Mouse (Mus musculus) adrenal gland, adult 2 months (tissue): ENCODE results near the gene Tspan12. TPM values are rescaled to one million over a fixed set of nuclear protein-coding genes. Genes with fewer than 3 reads are reported as not detected.
"Not testable (repeated sequence)": the region's sequence is repeated elsewhere in the genome, so short reads cannot be mapped to it uniquely, and the experiment has no call there.

ENCODE experiments used
- DNase-seq: peaks from one replicate; pipeline ENCODE4 v3.0.0; 2021
- long read RNA-seq: library from polyadenylated mRNA; stranded (forward); transcript quantifications from one replicate; pipeline ENCODE4 v2.0.0, GENCODE M21; 2021
- polyA plus RNA-seq: library from polyadenylated mRNA; depleted of rRNA; stranded (reverse); fragments of >200 nt; gene quantifications from 2 replicates; pipeline ENCODE4 v1.2.3, GENCODE M21; 2012; rRNA removed
- total RNA-seq, 2 experiments: library from RNA; stranded (reverse); gene quantifications; 2 replicates each; pipeline ENCODE4 v1.2.3; 2021

Tspan12 gene
- 100 to 1,000 TPM; 114 to 198 TPM for total RNA-seq
- 15.4 TPM in 2 replicates for polyA plus RNA-seq
- long read RNA-seq, partial matches to known transcripts: 99 of 117 reads
- long read RNA-seq, other reads (novel, unspliced or antisense): 13 of 117 reads

GRCm38 (mm10) chr6:21852344-21852785 lies at the start of gene Tspan12:
Gene Tspan12, minus strand, starts transcription at chr6:21852515.
- DNase-seq: no peak

GRCm38 (mm10) chr6:21894451-21894850 lies 42.1 kb upstream of the Tspan12 start:
- peak; percentile 35 for DNase-seq

- no peak for DNase-seq
Observed at GRCm38 (mm10) chr6:21889101-21889500, 36.8 kb upstream of the Tspan12 start.

- not testable (repeated sequence) for DNase-seq
Observed at GRCm38 (mm10) chr6:21887971-21888370, 35.7 kb upstream of the Tspan12 start.

- no peak for DNase-seq
Observed at GRCm38 (mm10) chr6:21879496-21879895, 27.2 kb upstream of the Tspan12 start.

- DNase-seq: no peak
Observed at GRCm38 (mm10) chr6:21867310-21867709, 15.0 kb upstream of the Tspan12 start.

DNA sequence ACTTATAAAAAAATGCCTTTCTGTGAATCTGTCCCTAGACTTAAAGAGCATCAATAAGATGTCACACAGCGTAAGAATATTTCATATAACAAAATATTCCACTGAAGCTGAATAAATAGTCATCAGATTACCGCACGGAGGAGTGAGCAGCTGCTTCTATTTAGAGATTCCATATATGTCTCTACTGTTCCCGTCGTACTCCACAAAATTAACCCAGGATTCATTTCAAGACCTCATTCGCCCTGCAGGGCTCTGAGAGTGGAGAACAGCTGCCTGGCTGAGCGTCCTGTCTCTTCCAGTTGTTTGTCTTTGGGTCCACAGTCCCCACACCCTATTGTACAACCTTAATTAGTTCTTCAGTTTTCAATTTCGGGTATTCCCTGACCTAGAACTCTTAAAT lies 11.9 kb upstream of the Tspan12 start:
- no peak for DNase-seq

DNA sequence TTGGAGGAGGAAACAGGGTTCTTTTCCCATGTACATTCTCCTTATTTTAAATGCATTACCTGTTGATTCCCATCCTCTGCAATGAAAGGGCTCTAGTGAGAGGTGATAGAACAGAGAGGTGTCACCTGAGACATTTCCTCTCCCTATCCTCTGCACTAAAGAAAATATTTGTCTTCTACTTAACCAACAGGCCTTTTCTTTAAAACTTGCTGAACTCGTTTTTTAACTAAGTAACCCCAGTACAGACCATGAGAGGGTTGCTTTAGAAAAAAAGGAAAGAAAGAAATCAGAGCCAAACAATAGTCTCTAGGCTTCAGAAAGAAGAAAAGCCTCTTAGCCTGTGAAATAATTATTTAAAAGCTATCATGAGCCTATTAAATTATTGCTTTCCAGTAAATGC lies 11.2 kb upstream of the Tspan12 start:
- DNase-seq: no peak

GRCm38 (mm10) chr6:21861316-21861715 lies 9.0 kb upstream of the Tspan12 start:
- no peak for DNase-seq

DNA sequence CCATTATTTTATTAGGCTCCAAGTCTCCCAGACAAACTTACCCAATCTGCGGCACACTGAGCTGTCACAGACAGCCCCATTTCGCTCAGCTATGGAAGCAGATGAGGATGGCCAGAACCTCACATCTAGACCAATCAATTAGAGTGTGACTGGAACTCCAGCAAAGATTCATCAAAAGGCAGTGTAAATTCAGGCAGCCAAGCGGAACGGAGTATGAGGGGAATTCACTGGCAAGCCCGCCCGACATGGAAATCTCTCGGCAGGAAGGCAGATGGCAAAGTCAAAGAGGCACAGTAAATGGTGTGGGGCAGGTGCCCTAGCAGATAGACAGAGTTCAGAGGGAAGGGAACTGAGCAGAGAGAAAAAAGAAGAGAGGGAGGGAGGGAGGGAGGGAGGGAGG lies 5.5 kb upstream of the Tspan12 start:
- no peak for DNase-seq

DNA sequence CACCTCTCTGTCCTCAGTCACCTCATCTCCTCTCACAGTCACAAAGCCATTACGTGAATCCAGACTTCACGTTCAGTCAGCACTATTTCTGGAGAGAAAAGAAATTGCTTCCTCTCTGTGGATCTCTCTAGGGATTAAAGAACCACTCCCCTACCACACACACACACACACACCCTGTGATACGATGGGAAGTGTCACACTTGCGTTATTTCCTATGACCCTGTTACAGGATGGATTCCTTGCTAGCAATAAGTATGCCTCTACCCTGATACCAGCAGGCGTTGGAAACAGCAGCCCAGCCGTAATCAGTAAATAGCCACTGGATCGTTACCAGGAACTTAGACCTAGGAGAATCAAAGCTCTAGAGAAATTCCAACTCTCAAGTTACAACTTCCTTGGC lies 3.6 kb upstream of the Tspan12 start:
- peak; percentile 56 for DNase-seq

- DNase-seq: peak; percentile 46
Observed at GRCm38 (mm10) chr6:21853342-21853741, 1.0 kb upstream of the Tspan12 start.

GRCm38 (mm10) chr6:21851596-21852343 lies 545 bp downstream of the Tspan12 start:
- DNase-seq: peak; percentile 94

GRCm38 (mm10) chr6:21851346-21851595 lies 1.0 kb downstream of the Tspan12 start:
- DNase-seq: no peak

- peak; percentile 73 for DNase-seq
Observed at GRCm38 (mm10) chr6:21850526-21851345, 1.6 kb downstream of the Tspan12 start.

- DNase-seq: no peak
Observed at GRCm38 (mm10) chr6:21848808-21849207, 3.5 kb downstream of the Tspan12 start.

- peak; percentile 55 for DNase-seq
Observed at GRCm38 (mm10) chr6:21839976-21840775, 12.1 kb downstream of the Tspan12 start.

DNA sequence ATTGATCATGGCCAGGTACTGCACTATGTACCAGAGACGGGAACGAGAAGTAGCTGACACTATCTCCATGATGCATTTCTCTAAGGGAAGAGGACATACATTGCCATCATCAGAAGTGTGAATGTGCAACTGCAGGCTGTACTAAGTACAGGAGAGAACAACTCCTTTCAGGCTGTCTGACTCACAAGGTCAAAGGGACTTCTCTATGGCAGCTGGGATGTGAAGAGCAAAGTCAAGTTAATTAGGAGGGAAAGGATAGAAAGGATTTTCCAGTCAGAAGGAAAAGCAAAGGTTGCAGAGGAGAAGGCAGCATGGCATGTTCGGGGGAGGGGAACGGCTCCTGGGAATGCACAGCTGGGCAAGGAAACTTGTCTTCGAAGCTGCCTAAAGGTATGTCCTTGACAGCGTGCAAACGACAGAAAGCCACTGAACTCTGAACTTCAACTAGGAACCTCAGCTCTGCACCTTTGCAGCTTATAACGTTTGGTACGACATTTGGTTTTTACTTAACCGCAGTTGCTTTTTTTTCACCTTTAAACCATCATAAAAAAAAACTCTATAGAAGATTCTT lies 13.0 kb downstream of the Tspan12 start:
- peak; percentile 53 for DNase-seq

DNA sequence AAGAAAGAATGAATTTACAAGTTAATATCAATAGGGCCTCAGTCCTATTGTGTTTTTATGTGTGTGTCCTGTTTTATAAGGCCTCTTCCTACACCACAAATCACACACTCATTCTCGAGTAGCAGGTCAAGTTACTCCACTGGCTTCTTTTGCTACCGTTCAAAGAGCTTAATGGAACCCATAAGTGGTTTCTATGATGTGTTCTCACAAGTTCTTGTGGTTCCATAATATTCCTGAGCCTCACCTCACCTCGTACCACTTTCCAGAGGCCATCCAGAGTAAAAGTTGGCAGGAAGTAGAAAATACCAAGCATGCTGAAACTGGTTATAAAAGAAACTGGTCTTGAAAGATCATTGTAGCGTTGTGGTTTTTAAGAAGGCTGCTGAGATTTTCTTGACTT lies 18.8 kb downstream of the Tspan12 start:
- DNase-seq: no peak

DNA sequence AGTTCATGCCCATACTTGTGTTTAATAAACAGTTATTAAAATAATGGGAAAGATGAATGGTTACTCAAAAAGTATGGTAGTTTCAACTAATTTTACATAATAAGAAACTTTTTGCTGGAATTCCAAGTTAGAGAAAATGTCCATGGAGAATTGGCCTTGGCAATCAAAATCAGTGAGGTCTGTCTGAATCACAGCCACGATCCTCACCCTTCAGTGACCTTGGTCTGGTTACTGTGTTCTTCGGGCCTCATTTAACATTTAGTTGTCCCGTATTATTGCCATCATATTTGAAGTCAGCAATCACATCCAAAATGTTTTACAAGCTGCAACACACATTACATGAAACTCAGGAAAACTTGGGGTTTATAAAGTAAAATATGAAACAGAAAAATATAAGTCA lies 20.4 kb downstream of the Tspan12 start:
- DNase-seq: peak; percentile 77

GRCm38 (mm10) chr6:21830931-21831330 lies 21.4 kb downstream of the Tspan12 start:
- no peak for DNase-seq

DNA sequence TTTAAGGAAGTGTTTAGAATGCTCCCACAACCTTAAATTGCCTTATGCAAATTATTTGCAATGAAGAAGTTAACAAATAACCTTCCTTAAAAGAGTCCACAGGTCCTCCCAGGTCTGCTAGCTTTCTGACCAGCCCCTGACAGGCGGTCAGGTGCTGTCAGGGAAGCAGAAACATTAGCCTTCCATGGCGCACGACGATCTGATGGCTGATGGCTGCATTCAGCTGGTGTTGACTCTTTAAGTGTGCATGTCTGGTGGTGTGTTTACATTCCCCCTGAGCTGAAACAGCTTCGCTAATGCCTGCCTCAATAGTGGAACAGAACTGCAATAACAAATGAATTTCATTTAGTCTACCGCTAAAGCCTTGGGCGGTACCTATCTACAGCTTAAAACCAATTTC lies 22.4 kb downstream of the Tspan12 start:
- no peak for DNase-seq
